Mouse (Mus musculus) liver, adult 2 months (tissue): ENCODE measurements at regions not wholly inside any gene's neighbourhood (a gene's known extent, or its start where the extent isn't known, plus 50 kb on each side); places are given as distances from the start of the nearest gene placed in this dataset.

Experiments used
- DNase-seq: peaks from one replicate; pipeline ENCODE4 v3.0.0-alpha.2; 2011; ENCODE audit warnings: low read depth, low spot score; ENCODE audit errors: extremely low read depth
- H3K27ac ChIP-seq: fragments of 200-500 bp; replicated peaks from 2 replicates; pipeline ENCODE4 v1.5.1; 2012; ENCODE audit warnings: low read depth, mild to moderate bottlenecking, control low read depth, inconsistent platforms, low read length; ENCODE audit not compliant: insufficient read depth
- H3K27me3 ChIP-seq: fragments of 200-500 bp; 2 replicates; pipeline ENCODE4 v1.6.1; 2012; ENCODE audit warnings: mild to moderate bottlenecking, moderate library complexity, low read length, inconsistent platforms; ENCODE audit not compliant: control insufficient read depth, insufficient read depth
- H3K36me3 ChIP-seq: fragments of 200-500 bp; 2 replicates; pipeline ENCODE4 v1.6.1; 2012; ENCODE audit warnings: low read length, inconsistent platforms; ENCODE audit not compliant: control insufficient read depth, insufficient read depth
- H3K4me1 ChIP-seq: fragments of 200-500 bp; 2 replicates; pipeline ENCODE4 v1.6.1; 2011; ENCODE audit warnings: low read length; ENCODE audit not compliant: control insufficient read depth, insufficient read depth
- H3K4me3 ChIP-seq: fragments of 200-500 bp; 2 replicates; pipeline ENCODE4 v1.5.1; 2011; ENCODE audit warnings: low read depth, mild to moderate bottlenecking, control low read depth, low read length, moderate library complexity; ENCODE audit not compliant: insufficient read depth
- H3K79me2 ChIP-seq: fragments of 200-500 bp; 2 replicates; pipeline ENCODE4 v1.6.1; 2012; ENCODE audit warnings: inconsistent platforms, mild to moderate bottlenecking, low read length, moderate library complexity; ENCODE audit not compliant: control insufficient read depth, insufficient read depth
- H3K9ac ChIP-seq: fragments of 200-500 bp; 2 replicates; pipeline ENCODE4 v1.6.1; 2012; ENCODE audit warnings: low read depth, mild to moderate bottlenecking, control low read depth, inconsistent platforms, low read length
- CTCF ChIP-seq: fragments of 200-500 bp; IDR thresholded peaks from 2 replicates; pipeline ENCODE4 v1.5.1; 2011; ENCODE audit warnings: low read depth, low read length, control low read depth
- POLR2A ChIP-seq: fragments of 200-500 bp; IDR thresholded peaks from 2 replicates; pipeline ENCODE4 v1.6.1; 2011; ENCODE audit warnings: low read length, control low read depth; ENCODE audit not compliant: insufficient read depth; ENCODE audit errors: extremely low read depth
- WGBS: fragments of 180-500 bp; shearing (Covaris S2); methylation state at CpG from one replicate; pipeline ENCODE4 v1.1.7; 2018; 5-methylcytosine and 5-hydroxymethylcytosine counted together

- Histone ChIP-seq H3K27me3 (no peaks in the 10 kb centered on the region), H3K4me3 (no peak overlapping the region), H3K36me3 (no peaks in the 10 kb centered on the region), H3K27ac (no peak overlapping the region), H3K9ac (no peak overlapping the region), H3K4me1 (no peaks in the 10 kb centered on the region; the same call in 1 of the 2 replicates), H3K79me2 (no peaks in the 10 kb centered on the region)
- DNase-seq, result peak; percentile 86
- no peak for TF ChIP-seq CTCF
- no peak for TF ChIP-seq POLR2A
- 27% methylated on average over 4 of the region's 4 CpGs for WGBS
Measured at GRCm38 (mm10) chr3:33958216-33958615, 61.5 kb upstream of the Fxr1 start.

- H3K4me3 ChIP-seq, result no peak overlapping the region
- H3K27me3 ChIP-seq, result no peaks in the 10 kb centered on the region
- H3K4me1 ChIP-seq, result no peaks in the 10 kb centered on the region; the same call in 1 of the 2 replicates
- H3K79me2 ChIP-seq, result no peaks in the 10 kb centered on the region
- no peak for DNase-seq
- 77% methylated on average over 6 of the region's 6 CpGs for WGBS
- H3K27ac ChIP-seq, result no peak overlapping the region
- H3K9ac ChIP-seq, result no peak overlapping the region
- TF ChIP-seq CTCF (no peak), POLR2A (no peak)
- no peaks in the 10 kb centered on the region for H3K36me3 ChIP-seq
Measured at GRCm38 (mm10) chr3:33960211-33960610, 59.5 kb upstream of the Fxr1 start.

GRCm38 (mm10) chr3:33962938-33963337, 56.8 kb upstream of the Fxr1 start:
- no peak overlapping the region for H3K4me3 ChIP-seq
- H3K36me3 ChIP-seq, result no peaks in the 10 kb centered on the region
- TF ChIP-seq POLR2A (no peak), CTCF (no peak)
- no peak overlapping the region for H3K27ac ChIP-seq
- no peaks in the 10 kb centered on the region for H3K79me2 ChIP-seq
- DNase-seq, result no peak
- H3K9ac ChIP-seq, result no peak overlapping the region
- no peaks in the 10 kb centered on the region; the same call in 1 of the 2 replicates for H3K4me1 ChIP-seq
- WGBS, result 73% methylated on average over 5 of the region's 5 CpGs
- no peaks in the 10 kb centered on the region for H3K27me3 ChIP-seq

- Histone ChIP-seq H3K9ac (no peak overlapping the region), H3K4me1 (no peaks in the 10 kb centered on the region), H3K36me3 (no peaks in the 10 kb centered on the region), H3K27me3 (no peaks in the 10 kb centered on the region), H3K27ac (no peak overlapping the region), H3K4me3 (no peak overlapping the region), H3K79me2 (no peaks in the 10 kb centered on the region)
- no peak for DNase-seq
- TF ChIP-seq CTCF (no peak), POLR2A (no peak)
- WGBS, result 36% methylated on average over 8 of the region's 8 CpGs
Measured at GRCm38 (mm10) chr3:33967184-33967583, 52.6 kb upstream of the Fxr1 start.
